Mouse (Mus musculus): ENCODE measurements around the gene Fli1.

GRCm38 (mm10) chr9:32417466-32418116, 125.1 kb downstream of the Fli1 start:
- no peak for TF ChIP-seq EP300 (IDR thresholded peaks at IDR 0.05; ENCODE audit: low read depth)
- no peak for TF ChIP-seq CTCF (IDR thresholded peaks at IDR 0.05; ENCODE audit: low read depth)

Measured in liver, embryonic 14.5 days (tissue).